Comparison of ENCODE assay signal across 8 mouse cellular contexts in the genomic region with DNA sequence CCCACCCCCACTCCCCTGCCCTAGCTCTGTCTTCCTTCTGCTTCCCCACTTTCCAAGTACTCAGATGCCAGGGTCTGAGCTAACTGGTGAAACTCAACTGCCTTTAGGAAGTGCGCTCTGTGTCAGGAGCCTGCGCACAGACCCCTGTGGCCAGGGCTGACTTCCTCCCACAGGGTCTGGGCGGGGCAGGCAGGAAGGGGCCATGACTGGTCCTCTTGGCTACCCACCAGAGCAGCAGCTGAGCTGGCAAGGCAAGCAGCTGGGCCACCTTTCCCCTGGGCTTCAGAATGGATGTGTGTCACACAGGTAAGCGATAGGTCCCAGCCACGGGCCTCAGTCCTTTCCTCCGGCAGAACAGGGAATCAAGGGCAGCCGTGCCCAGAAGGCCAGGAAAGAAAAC. TPM values are rescaled to one million over a fixed set of nuclear protein-coding genes. Genes with fewer than 3 reads are reported as not detected.
DNase-seq lines count a peak whose midpoint lies in the region; ATAC-seq and TF ChIP-seq lines count a peak whose summit lies in the region.

Gene Cyth4, plus strand, starts transcription at position 134 of the 400 bp plus-strand sequence.

- H3K36me3 ChIP-seq in heart, embryonic 10.5 days, result no peaks in the 10 kb centered on the region
- H3K36me3 ChIP-seq in embryonic facial prominence, embryonic 15.5 days, result no peaks in the 10 kb centered on the region
- no peaks in the 10 kb centered on the region for H3K36me3 ChIP-seq in liver, embryonic 11.5 days (ENCODE audit: control insufficient read depth, insufficient read depth, low read length)
- no peaks in the 10 kb centered on the region for H3K36me3 ChIP-seq in neural tube, embryonic 15.5 days

- no peak for TF ChIP-seq CTCF in olfactory bulb, adult 2 months (IDR thresholded peaks at IDR 0.05; ENCODE audit: insufficient read depth, low read depth, low read length)

- ATAC-seq in embryonic facial prominence, embryonic 15.5 days (ENCODE audit: insufficient number of reproducible peaks, low FRiP score, low TSS enrichment, low read depth), result no peak
- ATAC-seq in inflammation-experienced regulatory T-cells, adult 6 months, result peak; percentile 68
- ATAC-seq in liver, embryonic 11.5 days (replicated peaks; ENCODE audit: low FRiP score), result no peak
- ATAC-seq in neural tube, embryonic 15.5 days (ENCODE audit: low FRiP score), result no peak

- H3K4me2 ChIP-seq in embryonic facial prominence, embryonic 15.5 days (replicated peaks), result no peak within 1 kb of the TSS
- peak within 1 kb of the TSS; percentile 49 for H3K4me2 ChIP-seq in liver, embryonic 11.5 days
- no peak within 1 kb of the TSS for H3K4me2 ChIP-seq in neural tube, embryonic 15.5 days

- TF ChIP-seq POLR2A in olfactory bulb, adult 2 months (IDR thresholded peaks at IDR 0.05; ENCODE audit: insufficient read depth, low read depth, low read length), result no peak

- DNase-seq in heart, adult 11 months, result peak; percentile 98
- no peak for DNase-seq in heart, embryonic 10.5 days (ENCODE audit: low spot score)
- DNase-seq in liver, embryonic 11.5 days (ENCODE audit: low spot score), result no peak
- no peak for DNase-seq in embryo, embryonic 10.5 days (ENCODE audit: low spot score)

- no peak within 1 kb of the TSS for H3K9ac ChIP-seq in embryonic facial prominence, embryonic 15.5 days
- peak within 1 kb of the TSS; percentile 34; the same call in 1 of the 2 replicates for H3K9ac ChIP-seq in liver, embryonic 11.5 days (ENCODE audit: low read depth, low read length)
- no peak within 1 kb of the TSS for H3K9ac ChIP-seq in neural tube, embryonic 15.5 days (replicated peaks)

- H3K4me3 ChIP-seq in heart, embryonic 10.5 days, result no peak within 1 kb of the TSS
- 0 out of 2 replicates have a peak within 1 kb of the TSS, but pooled peaks have one; percentile 11 for H3K4me3 ChIP-seq in embryonic facial prominence, embryonic 15.5 days (replicated peaks)
- peak within 1 kb of the TSS; percentile 41 for H3K4me3 ChIP-seq in liver, embryonic 11.5 days (ENCODE audit: low read depth, low read length)
- H3K4me3 ChIP-seq in olfactory bulb, adult 2 months (ENCODE audit: insufficient read depth, low read depth, low read length), result 0 out of 2 replicates have a peak within 1 kb of the TSS, but pooled peaks have one; percentile 4
- no peak within 1 kb of the TSS for H3K4me3 ChIP-seq in neural tube, embryonic 15.5 days (replicated peaks)

- H3K9me3 ChIP-seq in heart, embryonic 10.5 days, result no peaks in the 10 kb centered on the region
- H3K9me3 ChIP-seq in embryonic facial prominence, embryonic 15.5 days (replicated peaks), result no peaks in the 10 kb centered on the region
- H3K9me3 ChIP-seq in liver, embryonic 11.5 days (ENCODE audit: control insufficient read depth, low read length), result no peaks in the 10 kb centered on the region
- H3K9me3 ChIP-seq in neural tube, embryonic 15.5 days (replicated peaks), result no peaks in the 10 kb centered on the region

- 0 out of 2 replicates have a peak, but pooled peaks cover 16% of the 10 kb centered on the region for H3K4me1 ChIP-seq in heart, embryonic 10.5 days
- 0 out of 2 replicates have a peak, but pooled peaks cover under 1% of the 10 kb centered on the region for H3K4me1 ChIP-seq in embryonic facial prominence, embryonic 15.5 days
- peaks cover 4% of the 10 kb centered on the region; the same call in 1 of the 2 replicates for H3K4me1 ChIP-seq in liver, embryonic 11.5 days (replicated peaks; ENCODE audit: control insufficient read depth, insufficient read depth, low read length)
- peaks cover 13% of the 10 kb centered on the region for H3K4me1 ChIP-seq in olfactory bulb, adult 2 months (ENCODE audit: control insufficient read depth, insufficient read depth, low read length)
- H3K4me1 ChIP-seq in neural tube, embryonic 15.5 days, result no peaks in the 10 kb centered on the region

- H3K27ac ChIP-seq in heart, embryonic 10.5 days, result no peak within 1 kb of the TSS
- H3K27ac ChIP-seq in embryonic facial prominence, embryonic 15.5 days (replicated peaks), result no peak within 1 kb of the TSS
- H3K27ac ChIP-seq in liver, embryonic 11.5 days (ENCODE audit: low read depth, low read length), result peak within 1 kb of the TSS; percentile 55
- no peak within 1 kb of the TSS for H3K27ac ChIP-seq in olfactory bulb, adult 2 months (ENCODE audit: insufficient read depth, low read depth, low read length)
- H3K27ac ChIP-seq in neural tube, embryonic 15.5 days (replicated peaks), result no peak within 1 kb of the TSS

- 80% methylated on average over 7 of the region's 7 CpGs for WGBS in heart, embryonic 10.5 days
- WGBS in embryonic facial prominence, embryonic 15.5 days, result 72% methylated on average over 7 of the region's 7 CpGs
- 45% methylated on average over 7 of the region's 7 CpGs for WGBS in liver, embryonic 11.5 days
- 89% methylated on average over 7 of the region's 7 CpGs for WGBS in olfactory bulb, adult 2 months
- WGBS in neural tube, embryonic 15.5 days, result 88% methylated on average over 7 of the region's 7 CpGs

- peaks cover 17% of the 10 kb centered on the region for H3K27me3 ChIP-seq in heart, embryonic 10.5 days (ENCODE audit: insufficient read depth, poor library complexity, severe bottlenecking)
- H3K27me3 ChIP-seq in embryonic facial prominence, embryonic 15.5 days, result no peaks in the 10 kb centered on the region
- no peaks in the 10 kb centered on the region for H3K27me3 ChIP-seq in liver, embryonic 11.5 days (replicated peaks; ENCODE audit: control insufficient read depth, insufficient read depth, low read length)
- H3K27me3 ChIP-seq in neural tube, embryonic 15.5 days (replicated peaks), result no peaks in the 10 kb centered on the region

RNA-seq across cellular contexts. Expression of gene Cyth4, which starts in this region (rescaled TPM):
- 2.3 and 5.0 TPM in 2 replicates for polyA plus RNA-seq in heart, embryonic 10.5 days (2016; fragmentation: Nextera tagmentation; extraction: Ambion mirVana)
- polyA plus RNA-seq in embryonic facial prominence, embryonic 15.5 days (2015; fragmentation: Nextera tagmentation; extraction: Ambion mirVana), result 13.8 and 14.3 TPM in 2 replicates
- 100 to 1,000 TPM; 236 to 339 (median 298) TPM for polyA plus RNA-seq in inflammation-experienced regulatory T-cells, adult 6 months (2017; shearing (Covaris generic))
- 7.8 and 9.5 TPM in 2 replicates for polyA plus RNA-seq in liver, embryonic 11.5 days (2014; fragmentation: Nextera tagmentation; extraction: Ambion mirVana)
- not detected in 2 replicates for polyA plus RNA-seq in olfactory bulb, adult 2 months (2012; ENCODE audit: insufficient read depth, insufficient read length, low replicate concordance, missing spikeins)
- 7.3 and 13.2 TPM in 2 replicates for polyA plus RNA-seq in neural tube, embryonic 15.5 days (2015; fragmentation: Nextera tagmentation; extraction: Ambion mirVana)

Comparison
In these comparisons a context has a peak if more than half of its experiments do, and no peak if none do; other contexts are left out.
1. RNA of gene Cyth4 (polyA plus RNA-seq): 236 to 339 TPM in inflammation-experienced regulatory T-cells, adult 6 months; 13.8 to 14.3 TPM in embryonic facial prominence, embryonic 15.5 days, 7.8 to 9.5 TPM in liver, embryonic 11.5 days, 7.3 to 13.2 TPM in neural tube, embryonic 15.5 days, 2.3 to 5.0 TPM in heart, embryonic 10.5 days and not detected in olfactory bulb, adult 2 months; every median in the first group is over 10 times any median in the second.
2. H3K4me3 ChIP-seq: peak in embryonic facial prominence, embryonic 15.5 days (single experiment), liver, embryonic 11.5 days (single experiment) and olfactory bulb, adult 2 months (single experiment); none in heart, embryonic 10.5 days (single experiment) and neural tube, embryonic 15.5 days (single experiment).